Mouse (Mus musculus): ENCODE data around the gene Arhgap22. TPM values are rescaled to one million over a fixed set of nuclear protein-coding genes. Genes with fewer than 3 reads are reported as not detected.

Gene Arhgap22
- total RNA-seq, 2 experiments from 2014 or later: 4.2 to 5.6 TPM

DNA sequence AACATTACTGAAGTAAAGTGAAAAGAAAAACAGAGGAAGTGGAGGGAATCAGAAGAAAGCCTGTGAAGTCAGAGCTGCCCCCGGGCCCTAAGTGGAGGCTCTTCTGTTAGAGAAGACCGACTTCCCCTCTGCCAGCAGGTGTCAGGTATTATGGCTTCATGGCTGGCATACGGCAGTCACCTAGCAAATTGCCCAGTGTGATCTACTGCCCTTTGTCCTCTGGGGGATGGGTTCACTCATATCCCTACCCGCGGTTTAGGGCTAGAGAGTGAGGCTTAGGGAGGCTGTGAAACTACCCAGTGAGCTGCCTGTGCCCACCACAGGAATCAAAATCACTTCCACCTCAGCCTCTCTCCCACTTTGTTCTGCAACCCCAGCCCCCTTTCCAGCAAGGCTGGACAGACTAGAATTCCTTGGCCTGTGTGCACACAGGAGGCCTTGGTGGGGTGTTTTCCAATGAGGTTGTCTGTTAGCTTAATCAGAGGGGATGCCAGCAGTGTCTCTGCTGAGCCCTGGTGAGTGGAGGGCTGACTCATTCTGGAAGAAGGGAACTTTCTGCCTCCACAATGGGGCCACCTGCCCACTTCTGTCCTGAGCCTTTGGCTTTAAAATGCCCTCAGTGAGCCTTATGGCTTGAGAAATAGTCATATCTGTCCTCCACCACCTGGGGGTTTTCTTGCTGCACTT, 1.4 kb upstream of the Arhgap22 start:
- no peak for DNase-seq
- intact Hi-C loops (cut with DNase I): loop anchor here (2.0 kb wide), 1 partner anchor 90 kb away; no protein-coding TSS in a partner anchor

DNA sequence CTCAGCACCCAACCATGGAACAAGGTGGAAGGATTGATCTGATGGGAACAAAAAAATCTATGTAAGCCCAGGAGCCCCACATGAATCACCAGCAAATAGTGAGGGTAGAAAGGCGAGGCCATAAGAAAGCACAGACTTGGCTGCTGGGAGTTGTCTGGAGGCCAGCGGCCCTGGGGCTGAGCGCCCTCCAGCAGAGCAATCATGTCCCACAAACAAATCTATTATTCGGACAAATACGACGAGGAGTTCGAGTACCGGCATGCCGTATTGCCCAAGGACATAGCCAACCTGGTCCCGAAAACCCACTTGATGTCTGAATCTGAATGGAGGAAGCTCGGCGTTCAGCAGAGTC, 892 bp upstream of the Arhgap22 start:
- intact Hi-C loops (cut with DNase I): loop anchor here (2.0 kb wide), 1 partner anchor 90 kb away; no protein-coding TSS in a partner anchor

DNA sequence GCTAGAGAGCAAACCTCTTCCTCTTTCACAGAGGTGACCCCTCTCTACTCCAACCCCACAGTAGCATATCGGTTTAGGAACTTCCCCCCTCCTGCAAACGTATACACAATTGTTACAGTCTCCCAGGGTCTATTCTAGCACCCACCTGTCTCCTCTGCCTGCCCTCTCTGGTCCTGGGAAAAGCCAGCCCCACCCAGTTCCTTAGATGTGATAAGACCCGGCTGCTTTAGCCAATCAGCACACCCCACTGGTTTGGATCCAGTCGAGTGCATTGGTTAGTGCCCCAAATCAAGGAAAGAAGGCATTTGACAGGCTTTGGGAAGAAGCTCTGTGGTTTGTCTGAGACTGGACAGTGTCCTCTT, 922 bp downstream of the Arhgap22 start:
- intact Hi-C loops (cut with DNase I): no loop called here
- no peak for DNase-seq

More for the DNA sequence above, 892 bp upstream of the Arhgap22 start:
- no peak for DNase-seq

DNA sequence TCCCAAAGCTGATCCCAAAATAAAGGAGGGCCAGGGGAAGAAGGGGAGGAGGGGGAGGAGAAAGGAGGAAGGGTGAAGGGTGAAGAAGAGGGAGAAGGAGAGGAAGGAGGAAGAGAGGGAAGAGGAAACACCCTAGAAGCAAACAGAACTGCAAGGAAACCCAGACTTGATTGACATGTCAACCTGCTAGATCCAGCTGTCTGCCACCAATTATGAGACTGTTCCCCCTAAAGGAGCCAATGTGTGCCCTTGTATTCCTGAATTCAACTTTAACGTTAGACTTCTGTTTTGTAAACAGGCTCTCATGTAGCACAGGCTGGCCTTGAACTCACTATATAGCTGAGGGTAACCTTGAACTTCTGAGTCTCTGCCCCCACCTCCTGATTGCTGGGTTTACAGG, 1.3 kb downstream of the Arhgap22 start:
- DNase-seq: no peak
- intact Hi-C loops (cut with DNase I): no loop called here

DNA sequence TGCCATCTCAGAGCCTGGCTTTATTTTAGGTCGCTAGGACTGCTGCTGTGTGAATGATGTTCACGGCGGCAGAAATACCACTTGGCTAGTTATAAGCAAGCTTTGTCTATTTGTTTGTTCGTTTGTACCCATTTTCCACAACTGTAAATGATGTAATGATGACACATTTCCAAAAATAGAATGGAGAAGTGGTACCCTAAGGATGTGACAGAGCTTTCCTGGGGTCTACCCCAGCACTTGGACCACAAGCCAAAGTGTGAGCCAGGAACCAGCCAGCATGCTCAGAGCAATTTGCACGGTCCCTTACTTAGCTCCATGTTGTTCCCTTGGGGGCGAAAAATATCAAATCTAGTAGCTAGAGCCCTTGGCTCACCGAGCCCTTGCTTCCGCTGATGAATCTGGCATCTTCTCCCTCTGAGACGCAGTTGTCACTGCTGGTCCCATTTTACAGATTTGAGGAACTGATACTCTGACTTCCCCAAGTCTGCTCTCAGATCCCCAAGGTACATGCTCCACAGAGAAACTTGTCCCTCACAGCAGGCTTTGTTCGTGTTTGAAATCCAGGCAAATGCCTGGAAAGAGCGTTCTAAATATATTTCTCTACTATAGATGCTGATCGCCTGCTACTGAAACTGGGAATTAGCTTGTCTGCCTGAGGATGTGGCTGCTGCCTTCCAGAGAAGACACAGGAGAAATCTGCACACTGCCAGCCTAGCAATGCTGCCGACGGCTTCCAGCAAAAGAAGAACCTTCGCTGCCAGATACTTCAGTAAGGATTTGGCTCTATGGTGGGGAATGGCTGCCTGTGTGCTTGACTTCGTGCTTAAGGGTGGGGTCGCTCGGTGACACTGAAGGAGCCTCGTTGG, 2.8 kb downstream of the Arhgap22 start:
- no peak for DNase-seq
- intact Hi-C loops (cut with DNase I): no loop called here

DNA sequence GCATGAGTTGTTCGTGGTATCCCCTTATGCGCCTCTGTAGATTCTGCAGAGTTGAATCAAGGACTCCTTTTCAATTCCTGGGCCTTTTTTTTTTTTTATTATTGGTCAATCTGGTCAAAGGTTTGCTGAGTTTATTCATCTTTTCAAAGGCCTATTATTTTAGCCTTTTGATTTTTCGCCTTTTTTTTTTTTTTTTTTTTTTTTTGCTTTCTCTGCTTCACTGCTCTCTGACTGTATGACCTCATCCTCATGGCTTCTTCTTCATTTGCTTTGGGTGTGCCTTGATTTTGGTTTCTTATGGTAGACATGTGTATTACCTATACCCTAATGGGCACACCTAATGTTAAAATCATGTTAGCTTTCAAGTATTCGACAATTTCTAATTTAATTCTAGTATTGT, 11.4 kb downstream of the Arhgap22 start:
- intact Hi-C loops (cut with DNase I): no loop called here
- no peak for DNase-seq

DNA sequence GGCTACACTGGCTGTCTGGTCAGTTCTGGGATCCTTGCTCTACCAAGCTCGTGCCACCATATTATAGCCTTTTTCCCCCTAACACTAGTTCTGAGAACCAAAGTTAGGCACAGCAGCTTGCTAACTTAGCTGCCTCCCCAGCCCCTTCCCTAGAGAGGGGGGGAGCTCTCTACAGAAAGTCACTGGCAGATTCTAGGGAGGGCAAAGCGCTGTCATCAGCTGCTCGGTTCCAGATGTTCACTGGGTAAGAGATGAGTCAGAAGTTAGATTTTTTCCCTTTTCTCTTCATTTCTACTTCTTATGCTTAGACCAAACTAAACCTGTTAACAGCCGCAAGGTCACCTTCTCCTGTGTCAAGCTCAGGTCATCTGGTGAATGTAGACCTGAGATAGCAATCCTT, 16.8 kb downstream of the Arhgap22 start:
- no peak for DNase-seq
- intact Hi-C loops (cut with DNase I): no loop called here

DNA sequence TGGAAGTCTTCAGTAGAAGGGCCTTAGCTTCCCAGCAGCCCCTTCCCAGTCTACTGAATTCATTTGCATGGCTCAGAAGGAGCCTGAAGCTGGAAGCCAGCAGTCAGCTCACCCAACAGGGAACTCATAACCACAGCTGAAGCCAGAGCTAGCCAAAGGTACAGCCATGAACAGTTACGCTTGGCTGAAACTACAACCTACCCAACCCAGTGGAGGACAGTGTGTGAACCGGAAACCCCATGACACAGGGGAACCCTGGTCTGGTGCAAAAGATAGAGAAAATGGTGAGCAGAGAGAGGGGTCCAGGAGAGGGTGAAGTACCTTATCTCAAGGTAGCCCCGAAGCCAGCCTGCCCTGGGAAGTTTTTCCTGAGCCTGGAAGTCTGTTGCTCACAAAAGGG, 17.5 kb downstream of the Arhgap22 start:
- no peak for DNase-seq
- intact Hi-C loops (cut with DNase I): no loop called here

DNA sequence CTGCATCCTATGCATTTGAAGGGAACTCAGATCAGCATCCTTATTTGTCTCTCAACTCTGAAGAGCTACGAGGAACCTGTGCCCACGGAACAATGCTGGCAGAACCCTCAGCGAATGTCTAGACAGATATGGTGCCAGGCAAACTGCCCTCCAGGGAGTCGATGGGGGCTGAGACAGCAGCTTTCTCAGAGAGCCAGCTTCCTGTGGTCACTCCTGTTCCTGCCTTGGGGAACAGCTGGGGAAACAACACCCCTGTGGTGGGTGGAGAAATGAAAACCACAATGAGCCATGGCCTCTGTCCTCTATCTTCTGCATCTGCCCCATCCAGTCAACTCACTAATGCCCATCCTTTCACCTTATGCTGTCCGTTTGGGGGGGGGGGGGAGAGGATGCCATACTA, 18.2 kb downstream of the Arhgap22 start:
- intact Hi-C loops (cut with DNase I): no loop called here
- no peak for DNase-seq

DNA sequence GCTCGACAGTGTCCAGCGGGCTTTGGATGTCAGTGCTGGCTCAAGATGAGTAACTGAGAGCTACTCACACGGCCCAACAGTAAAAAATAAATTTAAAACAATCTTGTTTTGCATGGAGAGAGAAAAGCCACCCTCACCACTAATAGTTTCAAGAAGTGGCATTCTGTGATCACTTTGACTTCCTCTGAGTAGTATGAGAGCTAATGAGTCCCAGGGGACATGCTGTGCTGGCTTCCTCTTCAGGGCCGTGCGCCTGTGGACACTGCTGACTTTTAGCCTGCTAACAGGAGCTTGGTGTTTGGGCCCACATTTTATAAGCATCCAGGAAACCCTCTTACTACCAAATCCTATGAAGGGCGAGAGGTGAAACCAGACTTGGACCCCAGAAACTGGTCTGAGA, 21.8 kb downstream of the Arhgap22 start:
- intact Hi-C loops (cut with DNase I): no loop called here
- no peak for DNase-seq

DNA sequence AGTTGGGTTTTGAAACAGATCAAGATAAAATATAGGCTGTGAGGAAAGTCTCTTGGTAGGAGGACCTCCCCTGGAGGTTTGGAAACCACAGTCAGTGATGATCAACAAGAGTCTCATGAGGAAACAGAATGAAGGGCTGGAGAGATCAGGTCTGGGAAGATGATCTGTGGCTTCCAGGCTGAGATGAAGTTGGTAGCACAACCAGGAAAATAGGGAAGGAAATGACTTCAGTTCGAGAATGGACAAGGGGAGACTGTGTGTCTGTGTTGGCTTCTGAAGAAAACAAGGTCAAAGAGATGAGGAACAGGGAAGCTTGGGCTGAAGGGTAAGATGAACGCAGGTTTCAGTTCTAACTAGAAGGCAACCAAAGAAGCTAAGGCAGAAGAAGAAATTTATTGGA, 26.6 kb downstream of the Arhgap22 start:
- DNase-seq: no peak
- intact Hi-C loops (cut with DNase I): no loop called here

DNA sequence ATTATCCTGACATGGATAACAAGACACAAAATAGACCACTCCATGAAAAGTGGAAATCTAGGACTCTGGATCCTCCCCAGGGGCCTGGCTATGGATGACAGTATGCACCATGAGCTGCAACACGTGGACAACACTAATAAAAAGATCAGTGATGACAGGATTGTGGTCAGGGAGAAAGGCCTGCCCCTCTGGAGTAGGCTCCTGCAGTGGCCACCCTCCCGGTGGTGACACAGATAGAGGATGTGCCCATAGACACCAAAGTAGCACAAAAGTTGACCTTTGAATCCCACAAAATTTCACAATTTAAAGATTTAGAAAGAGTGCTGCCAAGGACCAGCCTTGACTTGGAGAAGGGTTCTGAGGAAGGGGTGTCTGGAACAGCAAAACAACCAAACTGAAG, 29.4 kb downstream of the Arhgap22 start:
- DNase-seq: no peak
- intact Hi-C loops (cut with DNase I): no loop called here

DNA sequence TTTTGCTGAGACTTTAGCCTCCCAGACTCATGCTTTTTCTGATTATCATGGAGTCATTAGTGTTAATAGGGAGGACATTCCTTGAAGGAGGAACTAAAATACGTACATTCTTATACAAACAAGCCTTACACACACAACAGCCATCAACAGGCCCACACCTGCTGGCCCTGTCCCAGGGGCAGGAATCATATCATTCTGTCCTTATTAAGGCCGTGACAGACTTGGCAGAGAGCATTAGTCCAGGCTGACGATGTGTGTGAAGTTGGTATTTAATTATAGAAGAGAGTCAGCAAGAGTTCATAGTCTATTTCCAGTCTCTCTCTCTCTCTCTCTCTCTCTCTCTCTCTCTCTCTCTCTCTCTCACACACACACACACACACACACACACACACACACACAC, 30.7 kb downstream of the Arhgap22 start:
- DNase-seq: no peak
- intact Hi-C loops (cut with DNase I): no loop called here

DNA sequence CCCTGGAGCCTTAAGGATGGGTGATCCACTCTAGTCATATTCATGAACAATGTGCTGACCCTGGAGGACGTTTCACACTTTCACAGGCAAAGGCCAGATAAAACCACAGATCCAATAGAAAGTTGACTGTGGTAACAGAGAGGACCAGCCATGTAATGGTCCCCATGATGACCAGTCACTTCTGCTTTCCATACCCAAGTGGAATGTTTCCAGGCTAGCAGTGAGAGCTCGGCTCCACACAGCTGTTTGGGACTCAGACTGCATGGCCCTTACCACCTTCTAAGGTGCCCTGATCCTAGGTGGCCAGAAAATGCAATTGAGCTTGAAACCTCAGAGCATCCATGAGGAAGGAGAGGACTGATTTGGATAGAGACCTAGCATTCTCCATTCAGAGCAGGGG, 31.1 kb downstream of the Arhgap22 start:
- intact Hi-C loops (cut with DNase I): no loop called here
- no peak for DNase-seq

DNA sequence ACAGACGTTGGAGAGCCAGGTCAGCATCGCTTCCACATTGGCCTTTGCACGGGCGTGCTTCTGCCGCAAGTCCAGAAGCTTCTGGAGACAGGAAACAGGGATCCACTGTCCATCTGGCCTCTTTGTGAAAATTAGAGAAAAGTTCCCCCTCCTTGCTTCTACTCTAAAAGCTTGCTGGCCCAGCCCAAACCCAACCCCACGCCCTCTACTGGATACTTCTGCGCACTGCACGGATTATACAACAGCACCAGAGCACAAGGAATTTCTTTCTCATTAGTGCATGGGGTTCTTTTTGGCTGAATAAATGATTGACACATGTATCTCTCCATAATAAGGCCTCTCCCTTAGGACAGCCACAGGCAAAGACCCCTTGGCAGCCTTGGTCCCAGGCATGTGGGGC, 32.6 kb downstream of the Arhgap22 start:
- intact Hi-C loops (cut with DNase I): no loop called here
- peak; percentile 48 for DNase-seq

DNA sequence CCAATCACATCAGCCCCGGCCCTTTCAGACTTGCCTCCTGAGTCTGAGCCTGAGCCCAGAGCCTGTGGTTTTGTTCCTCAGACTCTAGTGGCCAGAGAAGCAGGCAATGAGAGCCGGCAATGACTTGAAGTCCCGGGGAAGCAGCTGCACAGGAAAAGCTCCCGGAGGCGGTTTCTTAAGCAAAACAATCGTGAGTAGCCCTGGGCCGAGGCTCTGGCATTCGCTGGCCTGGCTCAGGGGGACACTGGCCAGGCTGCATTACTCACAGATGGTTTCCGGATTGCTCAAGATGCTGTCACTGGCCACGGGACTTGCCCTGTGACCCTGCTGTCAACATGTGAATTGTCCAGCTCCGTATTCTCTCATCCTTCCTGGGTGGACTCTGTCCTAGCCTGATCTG, 33.8 kb downstream of the Arhgap22 start:
- DNase-seq: peak; percentile 16
- intact Hi-C loops (cut with DNase I): no loop called here

DNA sequence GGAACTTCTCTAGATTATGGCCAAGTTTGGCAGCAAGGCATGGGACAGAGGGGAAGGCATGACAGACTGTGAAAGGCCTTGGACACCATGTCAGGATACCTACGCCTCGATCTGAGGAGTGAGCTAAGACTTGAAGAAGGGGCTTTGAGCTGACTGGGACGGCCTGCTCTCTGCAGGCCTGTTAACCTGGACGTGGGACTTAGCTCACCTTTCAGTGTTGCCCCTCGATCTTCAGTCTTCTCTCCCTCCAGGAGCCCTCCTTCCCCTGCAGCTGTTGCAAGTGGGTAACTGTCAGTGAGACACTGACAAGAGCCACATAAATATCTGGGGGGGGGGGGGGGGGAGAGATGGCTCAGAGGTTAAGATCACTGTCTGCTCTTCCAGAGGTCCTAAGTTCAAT, 34.9 kb downstream of the Arhgap22 start:
- intact Hi-C loops (cut with DNase I): no loop called here
- no peak for DNase-seq

DNA sequence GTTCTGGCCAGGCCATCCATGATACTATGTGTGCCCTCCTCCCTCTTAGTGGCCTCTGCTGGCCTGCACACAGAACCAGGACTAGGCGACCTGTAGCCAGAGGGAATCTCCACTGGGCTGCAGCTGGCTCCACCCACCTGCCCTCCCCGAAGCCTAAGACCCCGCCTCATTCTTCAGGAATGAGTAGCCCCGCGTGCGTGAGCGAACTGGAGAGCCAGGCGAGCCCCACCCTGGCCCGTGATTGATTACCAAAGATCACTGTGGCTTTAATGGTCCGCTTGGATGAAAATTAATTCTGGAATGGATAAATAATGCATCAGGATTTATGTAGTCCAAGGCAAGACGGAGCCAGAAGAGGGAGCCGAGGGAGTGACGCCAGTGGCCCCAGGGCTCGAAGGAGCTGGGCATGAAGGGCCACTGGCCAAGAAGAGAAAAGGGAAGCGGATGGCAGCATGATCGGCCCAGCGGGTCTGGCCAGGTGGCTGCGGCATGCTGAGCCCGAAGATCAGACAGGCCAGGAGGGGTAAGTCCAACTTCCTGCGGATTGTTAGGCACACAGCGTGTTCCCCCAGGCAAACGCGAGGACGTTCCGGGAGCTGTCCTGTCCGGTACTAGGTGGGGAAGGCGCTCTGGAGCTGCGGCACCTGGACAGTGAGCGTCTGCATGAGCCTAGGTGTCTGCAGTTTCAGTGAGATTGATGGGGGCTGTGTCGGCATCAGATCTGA, 36.6 kb downstream of the Arhgap22 start:
- intact Hi-C loops (cut with DNase I): no loop called here
- DNase-seq: peak; percentile 21

DNA sequence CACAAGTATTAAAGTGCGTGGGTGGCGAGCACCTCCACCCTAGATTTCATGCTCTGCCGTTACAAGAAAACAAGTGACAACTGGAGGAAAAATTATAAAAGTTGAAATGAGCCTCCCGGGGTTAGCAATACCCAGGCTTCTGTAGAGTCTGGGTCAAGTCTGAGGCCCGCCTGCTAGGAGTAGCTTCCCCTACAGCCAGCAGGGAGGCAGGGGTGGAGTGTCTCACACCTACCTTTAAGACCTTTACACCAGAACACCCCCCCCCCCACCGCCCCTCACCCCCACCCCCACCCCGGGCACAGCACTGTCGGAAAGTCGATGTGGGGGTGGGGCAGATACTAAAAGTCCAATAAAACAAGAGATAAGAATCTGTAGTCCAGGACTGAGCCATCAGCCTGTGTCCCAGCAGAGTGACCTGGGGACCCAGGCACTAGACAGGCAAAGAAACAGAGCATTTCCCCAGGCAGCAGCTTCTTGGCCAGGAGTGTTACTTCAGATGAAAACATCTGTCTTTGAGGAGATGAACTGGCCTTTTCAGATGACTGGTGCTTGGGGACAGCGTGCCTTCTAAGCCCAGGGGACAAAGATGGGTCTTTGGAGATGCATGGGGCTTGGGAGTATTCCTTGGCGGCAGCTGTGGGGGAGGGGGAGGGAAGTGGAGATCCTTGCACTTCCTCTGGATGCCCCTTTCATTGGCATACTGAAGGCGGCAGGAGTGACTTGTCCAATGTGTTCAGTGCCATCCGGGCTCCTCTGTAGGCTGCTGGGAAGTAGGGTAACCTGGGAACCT, 37.3 kb downstream of the Arhgap22 start:
- no peak for DNase-seq
- intact Hi-C loops (cut with DNase I): no loop called here

DNA sequence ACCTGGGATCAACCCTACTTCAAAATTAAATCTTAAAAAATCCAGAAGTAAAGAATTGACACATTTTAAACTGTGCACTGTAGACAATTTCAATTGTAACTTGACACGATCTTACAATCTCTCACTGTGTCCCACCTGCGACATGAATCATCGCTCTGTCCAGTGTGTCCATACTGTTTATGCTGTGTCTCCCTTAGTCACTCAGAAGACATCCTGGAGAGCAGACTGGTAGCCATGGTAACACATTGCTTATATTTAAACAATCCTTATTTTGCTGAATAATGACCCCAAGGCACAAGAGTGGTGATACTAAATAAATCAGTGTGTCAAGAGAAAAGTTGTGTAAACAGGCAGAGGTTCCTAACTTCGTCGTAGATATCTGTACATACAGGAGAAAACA, 44.4 kb downstream of the Arhgap22 start:
- DNase-seq: no peak
- intact Hi-C loops (cut with DNase I): no loop called here

DNA sequence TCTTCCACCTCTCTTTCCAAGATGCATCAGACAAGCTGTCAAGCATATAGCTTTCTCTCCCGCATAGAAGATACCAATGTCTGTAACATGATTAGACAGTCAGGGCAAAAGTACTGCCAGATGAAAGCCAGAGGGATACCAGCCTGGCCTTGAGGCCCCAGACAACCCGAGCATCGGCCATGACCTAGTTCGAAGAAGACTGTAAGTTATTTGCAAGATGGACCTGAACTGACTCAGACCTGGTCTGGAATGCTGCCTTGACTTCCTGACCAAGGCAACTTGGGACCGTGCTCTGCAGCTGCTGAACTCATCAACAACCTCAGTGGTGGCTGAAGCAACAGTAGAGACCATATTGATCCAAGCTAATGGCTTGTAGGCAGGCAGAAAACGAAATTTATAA, 46.3 kb downstream of the Arhgap22 start:
- no peak for DNase-seq
- intact Hi-C loops (cut with DNase I): no loop called here

Data from left cerebral cortex, postnatal 4 days (tissue).